Mouse (Mus musculus): ENCODE results near the gene Sec14l1.
A peak's percentile ranks its signal among the peaks of the same experiment; 100 is the strongest.

The Sec14l1 gene

DNA sequence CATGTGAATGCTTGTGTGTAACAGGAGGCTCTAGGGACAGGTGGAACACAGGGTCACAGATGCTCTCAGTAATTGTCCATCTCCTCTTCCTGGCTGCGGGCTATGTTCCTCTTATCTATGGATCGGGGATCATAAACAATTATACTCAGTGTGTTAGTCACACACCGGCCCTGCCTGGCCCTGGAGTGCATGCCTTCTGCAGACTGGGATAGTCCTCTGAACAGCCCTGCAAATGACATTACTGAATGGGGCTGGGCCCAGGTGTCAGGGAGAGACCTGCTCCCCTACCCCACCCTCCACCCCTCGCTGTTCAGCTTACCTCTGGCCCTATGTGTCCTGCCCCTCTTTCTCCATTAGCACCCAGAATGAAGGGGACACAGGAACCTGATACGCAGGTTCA, 61.9 kb downstream of the Sec14l1 start:
- no peaks in the 10 kb centered on the region for H3K27me3 ChIP-seq (ENCODE audit: control insufficient read depth, insufficient read depth, low read length, poor library complexity, severe bottlenecking)
- no peaks in the 10 kb centered on the region for H3K36me3 ChIP-seq (ENCODE audit: control insufficient read depth, insufficient read depth, low read length, poor library complexity, severe bottlenecking)
- DNase-seq (ENCODE audit: low read depth, low spot score), result no peak

DNA sequence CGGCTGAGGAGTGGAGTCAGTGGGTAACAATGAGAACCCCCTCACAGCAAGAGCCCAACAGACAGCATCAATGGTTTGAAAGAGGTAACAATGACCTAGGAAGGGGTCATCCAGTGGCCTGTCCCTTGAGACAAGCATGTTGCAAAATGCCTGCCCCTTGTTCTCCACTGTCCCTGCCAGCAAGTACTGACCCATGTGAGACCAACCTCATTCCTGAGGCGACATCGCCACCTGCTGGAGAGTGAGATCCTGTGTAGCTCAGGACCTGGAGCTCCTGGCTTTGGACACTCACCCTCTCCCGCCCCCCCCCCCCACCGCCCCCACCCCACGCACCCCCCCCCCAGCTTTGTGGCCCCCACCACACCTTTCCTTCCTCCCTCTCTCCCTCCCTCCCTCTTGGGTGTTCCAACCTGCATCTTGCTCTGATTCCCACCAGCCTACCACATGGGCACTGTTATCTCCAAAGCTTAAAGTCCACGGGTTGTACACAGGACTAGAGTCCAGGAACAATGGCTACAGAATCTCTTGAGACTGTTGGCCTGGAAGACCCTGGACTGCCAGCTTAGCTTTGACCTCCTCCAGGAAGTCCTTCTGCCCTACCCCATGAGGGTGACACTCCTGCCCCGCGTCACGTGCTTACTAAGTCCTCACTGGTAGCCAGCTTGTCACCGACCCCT, 62.5 kb downstream of the Sec14l1 start:
- Histone ChIP-seq H3K27me3 (ENCODE audit: control insufficient read depth, insufficient read depth, low read length, poor library complexity, severe bottlenecking) (no peaks in the 10 kb centered on the region), H3K36me3 (ENCODE audit: control insufficient read depth, insufficient read depth, low read length, poor library complexity, severe bottlenecking) (no peaks in the 10 kb centered on the region)
- DNase-seq (ENCODE audit: low read depth, low spot score), result peak; percentile 90

DNA sequence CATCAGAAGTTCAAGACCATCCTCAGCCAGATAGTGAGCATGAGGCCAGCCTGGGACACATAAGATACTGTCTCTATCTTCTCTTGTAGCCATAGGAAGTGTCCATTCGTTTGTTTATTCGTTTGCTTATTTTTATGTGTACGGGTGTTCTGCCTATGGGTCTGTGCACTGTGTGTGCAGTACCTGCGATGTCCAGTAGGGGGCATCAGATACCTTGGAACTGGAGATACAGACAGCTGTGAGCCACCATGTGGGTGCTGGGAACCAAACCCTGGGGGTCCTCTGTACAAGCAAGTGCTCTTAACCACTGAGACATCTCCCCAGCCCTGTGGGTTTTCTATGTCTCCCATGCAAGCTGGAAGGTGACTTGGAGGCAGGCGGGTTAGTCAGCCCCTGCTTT, 64.9 kb downstream of the Sec14l1 start:
- no peaks in the 10 kb centered on the region for H3K36me3 ChIP-seq (ENCODE audit: control insufficient read depth, insufficient read depth, low read length, poor library complexity, severe bottlenecking)
- DNase-seq (ENCODE audit: low read depth, low spot score), result peak; percentile 37
- H3K27me3 ChIP-seq (ENCODE audit: control insufficient read depth, insufficient read depth, low read length, poor library complexity, severe bottlenecking), result no peaks in the 10 kb centered on the region; the same call in 1 of the 2 replicates

DNA sequence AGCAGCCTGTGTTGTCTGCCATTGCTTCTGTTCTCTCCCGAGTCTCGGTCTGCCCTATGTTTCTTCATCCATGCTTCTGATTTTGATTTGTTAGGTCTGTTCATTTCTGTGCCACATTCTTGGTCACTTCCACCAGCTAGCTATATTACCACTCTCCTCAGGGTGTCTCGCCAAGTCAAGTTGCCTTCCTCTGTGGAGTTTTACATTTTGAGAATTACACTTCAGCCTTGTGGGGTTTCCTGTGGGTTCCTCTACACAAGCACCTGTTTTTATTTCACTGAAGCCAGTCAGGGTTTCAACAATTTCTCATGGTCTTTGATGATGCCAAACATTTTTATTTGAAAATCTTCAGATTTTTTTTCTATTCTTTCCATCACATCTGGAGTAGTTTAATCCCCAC, 67.8 kb downstream of the Sec14l1 start:
- Histone ChIP-seq H3K36me3 (ENCODE audit: control insufficient read depth, insufficient read depth, low read length, poor library complexity, severe bottlenecking) (no peaks in the 10 kb centered on the region), H3K27me3 (ENCODE audit: control insufficient read depth, insufficient read depth, low read length, poor library complexity, severe bottlenecking) (no peaks in the 10 kb centered on the region; the same call in none of the 2 replicates)
- no peak for DNase-seq (ENCODE audit: low read depth, low spot score)

DNA sequence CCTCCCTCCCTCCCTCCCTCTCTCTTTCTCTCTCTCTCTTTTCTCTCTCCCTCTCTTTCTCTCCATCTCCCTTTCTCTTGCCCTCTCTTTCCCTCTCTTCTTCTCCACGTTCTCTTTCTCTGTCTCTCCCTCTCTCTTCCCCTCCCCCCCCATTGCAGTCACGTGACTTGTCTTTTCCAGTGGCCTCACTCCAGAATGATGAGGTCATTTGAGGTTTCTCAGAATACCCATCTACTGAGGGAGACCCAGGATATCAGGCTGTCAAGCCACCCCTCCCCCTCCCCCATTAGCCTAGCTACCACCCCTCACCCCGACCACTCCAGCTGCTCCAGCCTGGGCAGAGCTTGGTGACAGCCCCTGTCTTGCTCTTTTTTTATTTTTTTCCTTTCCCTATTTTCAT, 68.3 kb downstream of the Sec14l1 start:
- no peaks in the 10 kb centered on the region; the same call in none of the 2 replicates for H3K27me3 ChIP-seq (ENCODE audit: control insufficient read depth, insufficient read depth, low read length, poor library complexity, severe bottlenecking)
- no peak for DNase-seq (ENCODE audit: low read depth, low spot score)

DNA sequence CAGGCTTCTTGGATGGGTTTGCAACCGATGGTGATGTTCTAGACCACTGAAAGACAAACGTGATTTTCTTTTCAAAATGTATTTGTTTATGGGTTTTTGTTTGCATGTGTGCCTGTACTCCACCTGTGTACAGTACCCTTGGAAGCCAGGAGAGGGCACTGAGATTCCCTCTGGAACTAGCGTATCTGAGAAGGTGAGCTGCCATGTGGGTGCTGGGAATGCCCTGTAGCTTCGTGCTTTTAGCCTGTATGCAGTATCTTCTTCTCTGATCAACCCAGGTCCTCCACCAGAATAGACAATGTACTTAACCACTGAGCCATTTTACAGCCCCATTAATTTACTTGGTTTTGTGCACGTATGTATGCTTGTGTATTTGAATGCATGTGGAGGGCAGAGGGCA, 68.9 kb downstream of the Sec14l1 start:
- Histone ChIP-seq H3K36me3 (ENCODE audit: control insufficient read depth, insufficient read depth, low read length, poor library complexity, severe bottlenecking) (no peaks in the 10 kb centered on the region), H3K27me3 (ENCODE audit: control insufficient read depth, insufficient read depth, low read length, poor library complexity, severe bottlenecking) (no peaks in the 10 kb centered on the region; the same call in none of the 2 replicates)
- no peak for DNase-seq (ENCODE audit: low read depth, low spot score)

More for the DNA sequence above, 68.3 kb downstream of the Sec14l1 start:
- no peaks in the 10 kb centered on the region for H3K36me3 ChIP-seq (ENCODE audit: control insufficient read depth, insufficient read depth, low read length, poor library complexity, severe bottlenecking)

DNA sequence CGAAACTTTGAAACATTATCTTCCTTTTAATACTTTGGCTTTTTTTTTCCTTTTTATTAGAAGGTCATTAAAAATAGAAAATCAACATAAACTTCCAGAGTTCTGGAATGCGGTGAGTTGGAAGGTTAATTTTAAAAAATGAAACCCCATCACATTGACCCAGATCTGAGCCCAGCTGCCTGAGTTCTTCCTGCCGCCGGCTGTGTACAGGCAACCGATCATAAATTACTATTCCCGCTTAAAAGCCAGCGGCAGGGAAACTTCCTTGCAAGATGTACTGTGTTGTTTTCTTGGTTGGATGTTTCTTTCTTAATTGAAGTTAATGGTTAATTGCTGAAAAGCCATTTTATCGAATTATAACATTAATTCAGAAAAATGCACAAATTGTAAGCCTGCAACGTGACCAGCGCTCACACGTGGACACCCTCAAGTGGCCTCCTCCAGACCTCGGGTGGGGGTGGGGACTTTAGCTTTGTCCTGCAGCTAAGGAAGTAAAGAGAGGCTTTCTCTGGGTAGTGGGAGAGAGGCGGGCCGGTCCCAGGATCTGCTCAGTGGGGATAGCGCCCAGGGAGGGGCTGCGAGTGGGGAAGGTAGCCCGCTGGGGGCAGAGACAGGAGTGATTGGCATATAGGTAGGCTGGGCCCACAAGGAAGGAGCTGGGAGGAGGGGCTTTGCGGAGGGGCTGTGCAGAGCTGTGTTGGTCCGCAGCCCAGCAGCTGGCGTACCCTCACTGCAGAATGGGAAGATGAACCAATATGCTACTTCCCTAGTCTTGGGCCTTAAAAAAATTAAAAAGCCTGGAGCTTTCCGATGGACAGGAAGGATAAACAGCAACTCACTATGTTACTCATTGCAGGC, 70.3 kb downstream of the Sec14l1 start:
- DNase-seq (ENCODE audit: low read depth, low spot score), result no peak
- H3K36me3 ChIP-seq (ENCODE audit: control insufficient read depth, insufficient read depth, low read length, poor library complexity, severe bottlenecking), result no peaks in the 10 kb centered on the region
- no peaks in the 10 kb centered on the region; the same call in none of the 2 replicates for H3K27me3 ChIP-seq (ENCODE audit: control insufficient read depth, insufficient read depth, low read length, poor library complexity, severe bottlenecking)

DNA sequence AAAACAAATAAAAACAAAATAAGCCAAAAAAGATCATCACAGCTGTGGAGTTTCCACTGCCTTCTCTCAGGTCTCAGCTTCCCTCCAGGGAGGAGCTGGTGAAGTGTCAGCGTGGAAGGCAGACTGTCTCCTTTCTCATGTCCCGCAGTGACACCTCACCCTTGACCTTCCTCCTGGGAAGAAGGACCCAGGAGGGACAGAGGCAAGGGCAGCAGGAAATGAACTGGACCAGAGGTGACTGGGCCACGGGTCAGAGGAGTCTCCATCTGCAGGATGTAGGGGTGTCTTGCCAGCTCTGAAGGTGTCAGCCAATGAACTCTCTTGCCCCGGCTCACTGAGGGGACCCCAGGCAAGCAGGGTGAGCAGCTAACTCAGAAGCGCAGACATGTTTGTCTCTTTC, 76.6 kb downstream of the Sec14l1 start:
- no peaks in the 10 kb centered on the region for H3K27me3 ChIP-seq (ENCODE audit: control insufficient read depth, insufficient read depth, low read length, poor library complexity, severe bottlenecking)
- no peak for DNase-seq (ENCODE audit: low read depth, low spot score)
- no peaks in the 10 kb centered on the region for H3K36me3 ChIP-seq (ENCODE audit: control insufficient read depth, insufficient read depth, low read length, poor library complexity, severe bottlenecking)

DNA sequence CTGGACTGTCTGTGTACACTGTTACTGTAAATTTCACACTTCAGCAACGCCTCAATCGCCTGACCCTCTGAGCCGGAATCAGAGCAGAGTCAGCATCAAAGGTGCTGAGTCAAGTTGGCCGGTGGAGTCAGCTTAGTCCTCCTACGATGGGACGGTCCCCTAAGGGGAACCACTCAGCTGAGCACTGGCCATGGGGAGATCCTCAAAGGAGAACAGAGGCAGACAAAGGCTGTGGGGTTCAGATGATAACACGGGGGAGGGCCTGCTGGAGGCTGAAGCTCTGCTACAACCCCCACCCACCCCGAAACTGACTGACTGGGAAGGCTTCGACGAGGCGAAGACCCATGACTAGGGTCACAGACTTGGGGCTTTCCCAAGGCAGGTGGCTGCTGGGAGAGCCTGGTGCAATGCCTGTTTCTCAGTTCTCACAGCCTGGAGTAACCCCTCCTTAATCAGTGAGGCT, 79.5 kb downstream of the Sec14l1 start:
- H3K36me3 ChIP-seq (ENCODE audit: control insufficient read depth, insufficient read depth, low read length, poor library complexity, severe bottlenecking), result no peaks in the 10 kb centered on the region
- DNase-seq (ENCODE audit: low read depth, low spot score), result peak; percentile 10

DNA sequence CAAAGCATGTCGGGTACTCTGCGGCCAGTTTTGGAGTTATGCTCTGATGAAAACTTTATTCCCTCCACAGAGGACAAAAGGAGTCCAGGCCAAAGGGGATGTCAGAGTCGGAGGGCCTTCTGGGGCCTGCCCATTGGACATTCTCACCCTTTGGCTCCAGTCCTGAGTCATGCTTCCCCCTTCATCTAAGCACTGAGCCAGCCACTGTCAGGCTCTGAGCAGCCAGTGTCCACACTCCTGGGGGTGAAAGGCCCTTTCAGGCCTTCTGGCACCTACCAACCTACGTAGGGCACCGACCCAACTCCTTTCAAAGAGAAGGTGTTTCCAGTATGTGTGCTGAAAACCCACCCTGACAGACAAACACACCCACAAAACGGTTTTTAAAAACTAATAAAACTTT, 80.6 kb downstream of the Sec14l1 start:
- Histone ChIP-seq H3K27me3 (ENCODE audit: control insufficient read depth, insufficient read depth, low read length, poor library complexity, severe bottlenecking) (peaks cover 2% of the 10 kb centered on the region; the same call in 1 of the 2 replicates), H3K36me3 (ENCODE audit: control insufficient read depth, insufficient read depth, low read length, poor library complexity, severe bottlenecking) (no peaks in the 10 kb centered on the region)
- no peak for DNase-seq (ENCODE audit: low read depth, low spot score)

More for the DNA sequence above, 79.5 kb downstream of the Sec14l1 start:
- no peaks in the 10 kb centered on the region for H3K27me3 ChIP-seq (ENCODE audit: control insufficient read depth, insufficient read depth, low read length, poor library complexity, severe bottlenecking)

DNA sequence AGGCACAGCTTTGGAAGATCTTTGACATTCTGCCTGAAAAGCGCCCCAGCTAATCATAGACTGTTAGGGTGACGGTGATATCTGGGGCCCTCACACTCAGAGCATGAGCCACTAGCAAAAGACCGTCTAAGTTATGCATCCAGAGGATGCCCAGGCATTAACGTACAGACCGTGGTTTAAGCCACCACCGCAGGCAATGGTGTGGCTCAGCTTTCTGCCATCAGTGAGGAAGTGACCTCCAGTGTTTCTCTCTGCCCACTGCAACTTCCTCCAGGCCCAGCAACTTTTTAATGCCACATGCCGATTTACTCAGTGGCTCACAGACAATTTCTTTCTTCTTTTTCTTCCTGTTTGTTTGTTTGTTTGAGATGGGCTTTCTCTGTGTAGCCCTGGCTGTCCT, 81.7 kb downstream of the Sec14l1 start:
- Histone ChIP-seq H3K27me3 (ENCODE audit: control insufficient read depth, insufficient read depth, low read length, poor library complexity, severe bottlenecking) (peaks cover 2% of the 10 kb centered on the region; the same call in 1 of the 2 replicates), H3K36me3 (ENCODE audit: control insufficient read depth, insufficient read depth, low read length, poor library complexity, severe bottlenecking) (no peaks in the 10 kb centered on the region)
- DNase-seq (ENCODE audit: low read depth, low spot score), result no peak

DNA sequence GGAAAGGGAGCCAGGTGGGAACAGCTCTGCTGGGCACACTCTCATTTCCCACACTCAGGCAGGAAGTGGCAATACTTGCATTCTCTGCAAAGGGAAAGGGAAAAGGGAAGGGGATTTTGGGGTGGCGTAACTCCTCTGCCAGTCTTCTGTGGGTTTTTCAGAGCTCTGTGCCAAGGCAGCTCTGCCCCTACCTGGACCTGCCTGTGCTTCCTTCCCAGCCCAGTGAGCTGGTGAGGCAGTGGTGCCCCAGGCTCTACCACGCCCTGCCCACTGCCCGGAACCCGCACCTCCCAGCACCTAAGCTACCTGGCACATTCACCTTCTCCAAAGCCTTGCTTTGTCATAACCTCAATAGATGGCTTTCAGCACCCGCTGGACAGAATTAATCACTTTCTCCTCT, 83.2 kb downstream of the Sec14l1 start:
- Histone ChIP-seq H3K36me3 (ENCODE audit: control insufficient read depth, insufficient read depth, low read length, poor library complexity, severe bottlenecking) (no peaks in the 10 kb centered on the region), H3K27me3 (ENCODE audit: control insufficient read depth, insufficient read depth, low read length, poor library complexity, severe bottlenecking) (peaks cover 2% of the 10 kb centered on the region; the same call in 1 of the 2 replicates)
- no peak for DNase-seq (ENCODE audit: low read depth, low spot score)

DNA sequence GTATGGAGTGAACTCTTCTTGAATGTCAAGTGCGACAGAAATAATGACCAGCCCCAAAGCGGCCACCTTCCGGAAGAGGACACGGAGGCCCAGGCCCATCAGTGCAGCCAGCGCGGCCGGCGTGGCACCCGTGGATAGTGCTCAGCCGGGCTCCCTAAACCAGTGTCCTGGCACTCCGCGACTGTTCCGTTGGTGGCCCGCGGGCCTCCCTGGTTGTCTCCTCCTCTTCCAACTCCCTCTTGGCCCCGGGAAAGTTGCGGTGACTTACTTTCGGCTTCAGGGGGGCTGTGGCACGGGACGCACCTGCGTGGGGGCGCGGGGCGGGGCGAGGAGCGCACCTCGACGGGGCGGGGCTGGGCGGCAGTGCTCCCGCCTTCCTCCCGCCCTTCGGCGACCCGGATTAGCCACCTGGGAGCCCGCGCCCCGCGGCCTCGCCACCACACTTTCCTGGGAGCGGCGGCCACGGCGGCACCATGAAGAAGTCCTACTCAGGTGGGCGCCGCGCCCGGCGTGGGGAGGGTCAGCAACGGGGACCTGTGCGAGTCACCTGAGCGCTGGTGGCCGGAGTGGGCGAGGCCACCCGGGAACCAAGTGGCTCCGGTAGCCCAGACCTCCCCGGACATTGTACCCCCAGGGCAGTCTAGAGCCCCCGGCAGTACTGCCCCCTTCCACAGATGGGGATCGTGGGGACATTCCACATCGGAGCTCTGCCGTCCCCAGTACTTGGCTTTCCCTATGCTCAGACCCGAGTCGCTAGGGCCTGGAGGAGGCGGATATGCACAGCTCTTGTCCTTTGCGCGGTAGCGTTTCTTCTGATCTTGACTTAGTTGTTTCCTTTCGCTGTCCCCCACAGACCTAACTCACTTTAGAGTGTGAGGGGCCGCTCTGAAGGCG, 84.6 kb downstream of the Sec14l1 start, which contains the start of gene Sept9:
TSS of gene Sept9 (plus strand) at position 380 of the 894 bp plus-strand sequence.
- Histone ChIP-seq H3K27me3 (ENCODE audit: control insufficient read depth, insufficient read depth, low read length, poor library complexity, severe bottlenecking) (peaks cover 2% of the 10 kb centered on the region; the same call in 1 of the 2 replicates), H3K36me3 (ENCODE audit: control insufficient read depth, insufficient read depth, low read length, poor library complexity, severe bottlenecking) (no peaks in the 10 kb centered on the region)
- no peak for DNase-seq (ENCODE audit: low read depth, low spot score)

DNA sequence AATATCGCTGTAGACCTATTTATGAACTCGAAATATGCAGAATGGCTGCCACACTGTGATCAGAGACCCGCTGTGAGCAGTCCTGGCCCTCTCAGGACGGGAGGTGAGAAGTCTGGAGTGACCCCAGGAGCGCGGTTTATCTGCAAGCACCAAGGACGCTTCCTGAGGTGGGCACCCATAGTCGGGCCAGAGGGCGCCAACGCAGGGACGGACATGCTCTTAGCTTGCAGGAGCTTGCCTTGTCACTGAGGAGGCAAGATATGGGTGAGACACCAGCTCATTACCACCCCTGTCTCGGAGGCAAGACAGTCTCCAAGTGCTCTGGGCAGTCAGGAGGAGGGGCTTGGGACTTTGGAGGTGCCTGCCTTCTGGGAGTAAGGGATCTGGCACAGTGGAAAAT, 86.9 kb downstream of the Sec14l1 start:
- Histone ChIP-seq H3K36me3 (ENCODE audit: control insufficient read depth, insufficient read depth, low read length, poor library complexity, severe bottlenecking) (no peaks in the 10 kb centered on the region), H3K27me3 (ENCODE audit: control insufficient read depth, insufficient read depth, low read length, poor library complexity, severe bottlenecking) (peaks cover 2% of the 10 kb centered on the region; the same call in 1 of the 2 replicates)
- DNase-seq (ENCODE audit: low read depth, low spot score), result no peak
